Mouse (Mus musculus) liver, adult 2 months (tissue): ENCODE data around the gene Arid3c. TPM values are rescaled to one million over a fixed set of nuclear protein-coding genes. Genes with fewer than 3 reads are reported as not detected.

ENCODE experiments used
- DNase-seq: peaks from one replicate; pipeline ENCODE4 v3.0.0-alpha.2; 2011; ENCODE audit warnings: low read depth, low spot score; ENCODE audit errors: extremely low read depth
- H3K27ac ChIP-seq: fragments of 200-500 bp; replicated peaks from 2 replicates; pipeline ENCODE4 v1.5.1; 2012; ENCODE audit warnings: low read depth, mild to moderate bottlenecking, control low read depth, inconsistent platforms, low read length; ENCODE audit not compliant: insufficient read depth
- H3K27me3 ChIP-seq: fragments of 200-500 bp; 2 replicates; pipeline ENCODE4 v1.6.1; 2012; ENCODE audit warnings: mild to moderate bottlenecking, moderate library complexity, low read length, inconsistent platforms; ENCODE audit not compliant: control insufficient read depth, insufficient read depth
- H3K36me3 ChIP-seq: fragments of 200-500 bp; 2 replicates; pipeline ENCODE4 v1.6.1; 2012; ENCODE audit warnings: low read length, inconsistent platforms; ENCODE audit not compliant: control insufficient read depth, insufficient read depth
- H3K4me1 ChIP-seq: fragments of 200-500 bp; 2 replicates; pipeline ENCODE4 v1.6.1; 2011; ENCODE audit warnings: low read length; ENCODE audit not compliant: control insufficient read depth, insufficient read depth
- H3K4me3 ChIP-seq: fragments of 200-500 bp; 2 replicates; pipeline ENCODE4 v1.5.1; 2011; ENCODE audit warnings: low read depth, mild to moderate bottlenecking, control low read depth, low read length, moderate library complexity; ENCODE audit not compliant: insufficient read depth
- H3K79me2 ChIP-seq: fragments of 200-500 bp; 2 replicates; pipeline ENCODE4 v1.6.1; 2012; ENCODE audit warnings: inconsistent platforms, mild to moderate bottlenecking, low read length, moderate library complexity; ENCODE audit not compliant: control insufficient read depth, insufficient read depth
- H3K9ac ChIP-seq: fragments of 200-500 bp; 2 replicates; pipeline ENCODE4 v1.6.1; 2012; ENCODE audit warnings: low read depth, mild to moderate bottlenecking, control low read depth, inconsistent platforms, low read length
- CTCF ChIP-seq: fragments of 200-500 bp; IDR thresholded peaks from 2 replicates; pipeline ENCODE4 v1.5.1; 2011; ENCODE audit warnings: low read depth, low read length, control low read depth
- POLR2A ChIP-seq: fragments of 200-500 bp; IDR thresholded peaks from 2 replicates; pipeline ENCODE4 v1.6.1; 2011; ENCODE audit warnings: low read length, control low read depth; ENCODE audit not compliant: insufficient read depth; ENCODE audit errors: extremely low read depth
- whole genome bisulfite sequencing: fragments of 180-500 bp; shearing (Covaris S2); methylation state at CpG from one replicate; pipeline ENCODE4 v1.1.7; 2018; 5-methylcytosine and 5-hydroxymethylcytosine counted together
- polyA plus RNA-seq: library from polyadenylated mRNA; depleted of rRNA; stranded (reverse); fragments of >200 nt; gene quantifications from 2 replicates; pipeline ENCODE4 v1.2.3, GENCODE M21; 2012
- total RNA-seq: library from RNA; depleted of rRNA; stranded (reverse); fragments of >200 nt; gene quantifications from 2 replicates; pipeline ENCODE4 v1.2.3, GENCODE M21; 2014

Gene Arid3c
- total and polyA plus RNA-seq, 2 experiments: not detected

DNA sequence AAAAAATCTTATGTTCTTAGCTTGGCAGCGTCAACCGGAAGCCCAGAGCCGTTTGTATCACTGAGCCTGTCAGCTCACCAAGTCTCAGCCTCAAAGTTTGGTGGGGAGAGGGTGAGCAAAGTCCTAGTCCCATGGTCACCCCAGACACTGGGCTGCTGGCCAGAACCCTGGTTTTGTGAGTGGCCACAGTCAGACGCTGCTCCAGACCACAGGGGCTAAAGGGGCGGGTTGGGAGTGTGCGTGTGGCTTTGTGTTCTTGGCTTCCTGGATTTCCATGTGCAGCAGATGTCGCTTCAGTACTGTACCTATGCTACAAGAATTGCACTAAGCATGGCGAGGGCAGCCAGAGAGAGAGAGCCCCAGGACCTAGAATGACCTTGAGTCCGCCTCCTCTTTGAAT is 28.3 kb upstream of the Arid3c start:
- Histone ChIP-seq H3K4me3 (no peak overlapping the region), H3K9ac (peak overlapping the region; percentile 55), H3K27ac (peak overlapping the region; percentile 96), H3K4me1 (peaks cover 40% of the 10 kb centered on the region), H3K79me2 (peaks cover 6% of the 10 kb centered on the region; the same call in 1 of the 2 replicates), H3K36me3 (no peaks in the 10 kb centered on the region; the same call in 1 of the 2 replicates), H3K27me3 (no peaks in the 10 kb centered on the region)
- WGBS: 10% methylated on average over 9 of the region's 9 CpGs
- DNase-seq: peak; percentile 91
- no peak for TF ChIP-seq POLR2A
- peak; percentile 28 for TF ChIP-seq CTCF

DNA sequence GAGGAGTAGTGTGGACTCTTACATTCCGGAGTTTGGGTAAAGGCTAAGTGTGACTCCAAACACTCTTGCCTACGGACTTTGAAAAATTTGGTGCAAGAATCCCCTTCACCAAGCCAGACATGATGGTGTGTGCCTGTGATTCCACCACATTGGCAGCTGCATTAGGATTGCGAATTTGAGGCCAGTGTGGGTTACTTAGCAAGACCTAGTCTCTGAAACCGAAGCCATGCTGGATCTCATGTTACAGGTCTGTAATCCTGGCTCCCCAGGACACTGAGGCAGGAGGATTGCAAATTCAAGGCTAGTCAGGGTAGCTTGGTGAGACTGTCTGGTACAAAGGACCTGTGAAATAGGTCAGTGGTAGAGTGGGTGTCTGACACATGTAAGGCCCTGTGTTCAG is 27.8 kb upstream of the Arid3c start:
- Histone ChIP-seq H3K4me3 (no peak overlapping the region), H3K79me2 (peaks cover 6% of the 10 kb centered on the region; the same call in 1 of the 2 replicates), H3K27ac (peak overlapping the region; percentile 96), H3K36me3 (no peaks in the 10 kb centered on the region; the same call in 1 of the 2 replicates), H3K4me1 (peaks cover 40% of the 10 kb centered on the region), H3K9ac (peak overlapping the region; percentile 48), H3K27me3 (no peaks in the 10 kb centered on the region)
- no peak for TF ChIP-seq CTCF
- TF ChIP-seq POLR2A: no peak
- WGBS: 81% methylated on average over 4 of the region's 4 CpGs
- DNase-seq: no peak

DNA sequence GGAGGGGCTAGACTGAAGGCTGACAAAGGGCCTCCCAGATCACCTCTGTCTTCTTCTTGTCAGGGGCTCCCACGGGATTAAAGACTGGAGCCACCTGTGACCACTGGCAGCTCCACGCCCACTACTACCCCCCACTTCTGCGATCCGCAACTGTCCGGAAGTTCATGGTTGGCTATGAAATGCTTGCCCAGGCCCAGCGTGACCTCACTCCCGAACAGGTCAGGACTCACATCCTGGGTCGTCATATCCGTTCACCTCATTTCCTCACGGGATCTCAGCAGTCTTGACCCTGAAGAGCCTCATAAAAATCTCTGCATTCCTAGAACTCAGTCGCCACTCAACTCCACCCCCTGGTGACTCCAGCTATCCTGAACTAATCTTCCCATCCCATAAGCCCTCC is 27.1 kb upstream of the Arid3c start:
- Histone ChIP-seq H3K79me2 (peaks cover 6% of the 10 kb centered on the region; the same call in 1 of the 2 replicates), H3K4me3 (no peak overlapping the region), H3K36me3 (no peaks in the 10 kb centered on the region; the same call in 1 of the 2 replicates), H3K27ac (peak overlapping the region; percentile 96), H3K27me3 (no peaks in the 10 kb centered on the region), H3K4me1 (peaks cover 40% of the 10 kb centered on the region), H3K9ac (0 out of 2 replicates have a peak overlapping the region, but pooled peaks have one; percentile 14)
- WGBS: 61% methylated on average over 11 of the region's 11 CpGs
- TF ChIP-seq POLR2A: no peak
- no peak for TF ChIP-seq CTCF
- DNase-seq: peak; percentile 70

DNA sequence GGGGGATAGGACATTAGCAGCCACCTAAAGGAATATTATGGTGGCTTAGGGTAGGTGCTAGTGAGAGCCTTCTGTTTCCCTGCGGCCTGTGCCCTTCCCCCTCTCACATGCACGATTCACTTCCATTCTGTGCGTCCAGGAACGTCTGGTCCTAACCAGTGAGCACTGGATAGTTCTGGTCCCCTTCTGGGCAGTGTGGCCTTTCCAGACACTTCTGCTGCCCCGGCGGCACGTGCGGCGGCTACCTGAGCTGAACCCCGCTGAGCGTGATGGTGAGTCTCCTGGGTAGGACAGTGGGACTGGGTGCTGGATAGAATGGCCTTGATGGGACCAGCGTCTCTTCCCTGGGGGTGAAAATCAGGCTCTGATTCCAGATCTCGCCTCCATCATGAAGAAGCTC is 26.4 kb upstream of the Arid3c start:
- WGBS: 92% methylated on average over 13 of the region's 13 CpGs
- Histone ChIP-seq H3K36me3 (no peaks in the 10 kb centered on the region; the same call in 1 of the 2 replicates), H3K9ac (peak overlapping the region; percentile 6; the same call in 1 of the 2 replicates), H3K79me2 (peaks cover 6% of the 10 kb centered on the region; the same call in 1 of the 2 replicates), H3K4me3 (no peak overlapping the region), H3K4me1 (peaks cover 40% of the 10 kb centered on the region), H3K27me3 (no peaks in the 10 kb centered on the region), H3K27ac (peak overlapping the region; percentile 71)
- DNase-seq: no peak
- TF ChIP-seq POLR2A: no peak
- TF ChIP-seq CTCF: no peak

DNA sequence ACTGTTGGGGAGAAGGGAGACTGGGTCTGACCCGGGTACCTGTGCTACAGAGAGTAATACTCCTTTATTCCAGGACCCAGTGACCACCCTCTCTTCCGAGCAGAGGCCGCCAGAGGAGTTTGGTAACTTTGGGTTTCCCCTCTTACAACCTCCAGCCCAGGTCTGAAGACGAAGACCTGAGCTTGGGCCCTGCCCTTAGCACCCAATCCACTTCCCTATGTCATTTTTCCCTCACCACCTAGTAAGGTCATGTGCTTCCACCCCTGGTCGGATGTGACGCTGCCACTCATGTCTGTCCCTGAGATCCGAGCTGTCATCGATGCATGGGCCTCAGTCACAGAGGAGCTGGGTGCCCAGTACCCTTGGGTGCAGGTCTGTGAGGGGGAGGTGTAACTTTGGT is 25.5 kb upstream of the Arid3c start:
- Histone ChIP-seq H3K36me3 (no peaks in the 10 kb centered on the region; the same call in 1 of the 2 replicates), H3K4me3 (peak overlapping the region; percentile 77), H3K27me3 (no peaks in the 10 kb centered on the region), H3K27ac (peak overlapping the region; percentile 71), H3K9ac (peak overlapping the region; percentile 66), H3K4me1 (peaks cover 35% of the 10 kb centered on the region), H3K79me2 (peaks cover 6% of the 10 kb centered on the region; the same call in 1 of the 2 replicates)
- DNase-seq: peak; percentile 50
- TF ChIP-seq POLR2A (no peak), CTCF (no peak)
- WGBS: 33% methylated on average over 8 of the region's 8 CpGs
